Mouse (Mus musculus) urinary bladder, postnatal 14 days (tissue): ENCODE data around the gene Zeb2.

Experiments
- DNase-seq: peaks from one replicate; pipeline ENCODE4 v3.0.0; 2021; ENCODE audit warnings: low spot score

Zeb2 gene

GRCm38 (mm10) chr2:44981646-44982045 is 135.5 kb downstream of the Zeb2 start:
- DNase-seq: no peak

GRCm38 (mm10) chr2:44979042-44979721 is 138.0 kb downstream of the Zeb2 start:
- no peak for DNase-seq

GRCm38 (mm10) chr2:44978038-44978437 is 139.2 kb downstream of the Zeb2 start:
- no peak for DNase-seq

GRCm38 (mm10) chr2:44977556-44977955 is 139.6 kb downstream of the Zeb2 start:
- DNase-seq: no peak

- DNase-seq: no peak
These were observed 140.1 kb downstream of the Zeb2 start for GRCm38 (mm10) chr2:44977051-44977450.

GRCm38 (mm10) chr2:44976484-44976883 is 140.7 kb downstream of the Zeb2 start:
- DNase-seq: no peak

- no peak for DNase-seq
These were observed 143.4 kb downstream of the Zeb2 start for GRCm38 (mm10) chr2:44973828-44974227.

- no peak for DNase-seq
These were observed 147.0 kb downstream of the Zeb2 start for GRCm38 (mm10) chr2:44970087-44970646.

- no peak for DNase-seq
These were observed 147.6 kb downstream of the Zeb2 start for GRCm38 (mm10) chr2:44969640-44970039.

- DNase-seq: no peak
These were observed 148.0 kb downstream of the Zeb2 start for GRCm38 (mm10) chr2:44969226-44969625.

GRCm38 (mm10) chr2:44965834-44966555 is 151.2 kb downstream of the Zeb2 start:
- no peak for DNase-seq

GRCm38 (mm10) chr2:44962620-44963019 is 154.6 kb downstream of the Zeb2 start:
- DNase-seq: no peak

GRCm38 (mm10) chr2:44961192-44961591 is 156.0 kb downstream of the Zeb2 start:
- no peak for DNase-seq

GRCm38 (mm10) chr2:44960561-44960960 is 156.6 kb downstream of the Zeb2 start:
- no peak for DNase-seq

- DNase-seq: no peak
These were observed 159.8 kb downstream of the Zeb2 start for GRCm38 (mm10) chr2:44957329-44957797.

GRCm38 (mm10) chr2:44956232-44956631 is 161.0 kb downstream of the Zeb2 start:
- DNase-seq: no peak

- no peak for DNase-seq
These were observed 161.7 kb downstream of the Zeb2 start for GRCm38 (mm10) chr2:44955506-44955905.

- no peak for DNase-seq
These were observed 163.0 kb downstream of the Zeb2 start for GRCm38 (mm10) chr2:44954180-44954579.

GRCm38 (mm10) chr2:44952830-44953422 is 164.3 kb downstream of the Zeb2 start:
- DNase-seq: no peak

GRCm38 (mm10) chr2:44951651-44952213 is 165.5 kb downstream of the Zeb2 start:
- no peak for DNase-seq

GRCm38 (mm10) chr2:44944689-44945088 is 172.5 kb downstream of the Zeb2 start:
- no peak for DNase-seq
